Mouse (Mus musculus) adrenal gland, adult 2 months (tissue): ENCODE results near the gene Ephb2. TPM values are rescaled to one million over a fixed set of nuclear protein-coding genes. Genes with fewer than 3 reads are reported as not detected.
A peak's percentile ranks its signal among the peaks of the same experiment; 100 is the strongest.

Source experiments
- DNase-seq: peaks from one replicate; pipeline ENCODE4 v3.0.0; 2021
- polyA plus RNA-seq: library from polyadenylated mRNA; depleted of rRNA; stranded (reverse); fragments of >200 nt; gene quantifications from 2 replicates; pipeline ENCODE4 v1.2.3, GENCODE M21; 2012
- total RNA-seq, 2 experiments: library from RNA; stranded (reverse); gene quantifications; 2 replicates each; pipeline ENCODE4 v1.2.3; 2021

Ephb2 gene
- total and polyA plus RNA-seq, 3 experiments: 18.1 to 101 (median 26.2) TPM

DNA sequence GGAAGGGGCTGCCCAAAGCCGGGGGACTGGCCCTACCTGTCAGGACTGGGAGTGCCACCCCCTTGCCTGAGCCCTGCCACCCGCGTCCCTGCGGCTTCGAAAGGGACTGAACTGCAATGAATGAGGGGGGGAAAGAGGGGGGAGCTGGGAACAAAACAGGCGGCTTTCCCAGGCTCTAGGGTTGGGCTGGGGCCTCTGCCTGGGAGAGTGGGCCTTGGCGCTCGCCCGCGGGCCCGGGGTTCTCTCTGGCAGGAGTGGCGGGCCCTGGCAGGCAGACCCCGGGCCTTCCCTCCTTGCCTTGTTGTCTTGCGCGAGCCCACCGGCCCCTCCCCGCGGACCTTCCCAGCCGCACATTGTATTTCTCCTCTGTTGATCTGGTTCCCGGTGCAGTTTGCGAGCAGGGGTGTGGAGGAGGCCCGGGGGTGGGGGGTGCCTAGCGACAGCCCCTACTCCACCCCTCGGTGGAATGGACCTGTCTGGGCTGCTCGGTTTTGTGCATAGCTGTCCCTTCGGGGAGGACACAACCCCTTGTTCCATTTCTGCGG lies 671 bp upstream of the Ephb2 start:
- no peak for DNase-seq

DNA sequence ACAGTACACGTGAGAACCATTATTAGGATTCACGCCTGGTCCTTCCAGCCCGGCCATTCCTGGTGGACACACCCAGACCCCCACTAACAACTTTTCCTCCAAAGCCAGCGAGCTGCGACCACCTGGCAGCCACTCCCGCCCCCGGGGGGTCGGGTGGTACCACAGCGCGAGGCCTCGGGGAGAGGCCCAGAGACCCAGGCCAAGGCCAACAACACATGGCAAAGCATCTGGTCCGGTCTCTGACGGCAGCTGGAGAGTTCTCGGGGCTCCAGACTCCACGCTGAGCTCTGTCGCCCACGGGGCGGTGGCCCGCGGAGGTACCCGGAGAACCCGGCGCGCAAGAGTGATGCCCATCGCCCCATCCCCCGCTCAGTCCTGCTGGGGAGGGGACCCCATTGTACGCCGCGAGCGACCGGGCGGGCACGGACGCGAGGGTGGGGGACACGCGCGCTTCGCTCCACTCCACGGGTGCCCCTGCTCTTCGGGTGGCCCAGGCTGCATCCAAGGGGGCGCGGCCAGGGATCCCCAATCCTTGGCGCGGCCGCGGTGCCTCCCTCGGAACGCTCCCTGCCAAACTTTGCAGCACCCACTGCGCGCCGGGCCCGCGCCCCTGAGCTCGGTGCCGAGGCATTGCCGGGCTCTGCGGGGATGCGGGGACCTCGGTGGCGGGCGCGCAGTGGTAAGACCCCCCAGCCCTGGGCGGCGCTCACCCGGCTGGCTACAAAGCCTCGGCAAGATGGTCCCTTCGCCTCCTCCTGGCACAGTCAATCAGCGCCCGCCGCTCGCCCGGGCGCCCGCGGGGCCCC lies 770 bp downstream of the Ephb2 start:
- peak; percentile 53 for DNase-seq

DNA sequence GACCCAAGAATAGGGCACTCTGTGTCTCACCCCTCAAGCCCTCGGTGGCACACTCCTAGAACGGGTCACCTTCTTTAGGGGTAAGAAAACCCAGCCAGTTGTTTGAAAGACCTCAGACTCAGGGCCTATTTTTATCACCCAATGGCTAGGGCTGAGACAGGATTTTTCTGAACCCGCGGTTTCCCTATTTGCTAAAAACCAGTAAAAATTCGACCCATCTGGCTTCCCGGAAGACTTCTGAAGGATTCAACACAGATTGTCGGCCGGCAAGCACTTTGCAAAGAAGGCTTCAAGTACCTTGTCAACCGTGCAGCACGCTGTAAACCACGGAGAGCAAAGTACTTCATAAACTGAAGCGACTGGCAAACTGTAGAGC lies 1.4 kb downstream of the Ephb2 start:
- DNase-seq: no peak

DNA sequence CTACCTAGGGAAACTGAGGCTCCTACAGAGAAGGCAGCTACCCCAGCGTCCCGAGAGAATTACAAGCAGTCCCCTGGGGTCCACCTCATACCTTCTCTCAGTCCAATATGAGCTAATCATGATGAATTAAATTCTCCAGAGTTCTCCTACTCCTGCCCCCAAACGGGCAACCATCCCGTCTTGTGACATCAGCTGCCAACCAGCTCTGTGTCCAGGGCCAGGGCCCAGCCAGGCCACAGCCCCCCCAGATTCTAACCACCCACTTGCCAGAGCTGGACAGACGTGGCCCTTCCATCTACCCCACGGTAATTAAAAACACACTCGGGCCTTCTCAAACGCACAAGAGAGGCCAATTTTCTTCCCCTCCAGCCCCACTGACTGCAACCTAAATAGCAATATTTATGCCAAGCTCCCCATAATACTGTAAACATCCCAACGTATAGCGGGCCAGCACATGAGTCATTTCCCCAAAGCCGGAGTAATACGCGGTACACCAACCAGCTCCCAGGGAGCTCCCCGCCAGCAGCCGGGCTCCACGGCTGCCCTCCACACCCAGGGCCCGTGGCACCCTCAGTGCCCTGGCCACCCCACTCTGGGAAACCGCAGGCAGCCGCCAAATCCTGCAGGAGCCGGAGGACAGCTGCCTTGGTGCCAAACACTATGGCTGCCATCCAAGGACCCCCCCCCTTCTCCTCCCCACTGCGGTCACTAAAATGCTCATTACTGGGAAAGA lies 2.0 kb downstream of the Ephb2 start:
- no peak for DNase-seq

DNA sequence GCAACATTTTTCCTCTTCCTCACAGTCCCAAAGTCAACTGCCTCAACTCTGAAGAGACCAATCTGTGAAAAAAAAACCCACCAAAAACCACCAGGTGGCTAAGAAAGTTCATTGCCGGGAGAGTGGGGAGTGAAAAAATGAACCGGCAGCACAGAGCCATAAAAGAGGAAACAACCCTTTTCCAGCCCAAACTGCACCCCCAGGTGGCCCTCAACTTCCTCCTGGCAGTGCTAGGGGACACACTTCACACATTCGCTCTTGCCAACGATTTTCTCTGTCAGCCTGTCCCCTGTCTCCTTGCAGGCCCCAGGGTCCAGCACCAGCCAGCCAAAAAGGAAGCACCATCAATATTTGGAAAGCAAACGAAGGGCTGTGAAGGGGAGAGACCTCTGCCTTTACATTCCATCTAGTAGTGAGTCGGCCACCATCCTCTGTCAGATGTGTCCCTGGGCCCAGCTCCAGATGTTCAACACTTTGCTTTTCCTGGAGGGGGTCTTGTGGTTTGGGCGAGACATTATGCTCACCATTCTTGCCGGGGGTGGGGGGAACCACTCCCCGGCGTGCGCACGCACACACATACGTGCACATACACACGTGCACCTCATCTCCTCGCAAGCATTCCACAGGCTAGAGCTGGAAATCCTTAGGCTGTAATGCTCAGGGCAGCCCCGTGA lies 3.1 kb downstream of the Ephb2 start:
- no peak for DNase-seq

DNA sequence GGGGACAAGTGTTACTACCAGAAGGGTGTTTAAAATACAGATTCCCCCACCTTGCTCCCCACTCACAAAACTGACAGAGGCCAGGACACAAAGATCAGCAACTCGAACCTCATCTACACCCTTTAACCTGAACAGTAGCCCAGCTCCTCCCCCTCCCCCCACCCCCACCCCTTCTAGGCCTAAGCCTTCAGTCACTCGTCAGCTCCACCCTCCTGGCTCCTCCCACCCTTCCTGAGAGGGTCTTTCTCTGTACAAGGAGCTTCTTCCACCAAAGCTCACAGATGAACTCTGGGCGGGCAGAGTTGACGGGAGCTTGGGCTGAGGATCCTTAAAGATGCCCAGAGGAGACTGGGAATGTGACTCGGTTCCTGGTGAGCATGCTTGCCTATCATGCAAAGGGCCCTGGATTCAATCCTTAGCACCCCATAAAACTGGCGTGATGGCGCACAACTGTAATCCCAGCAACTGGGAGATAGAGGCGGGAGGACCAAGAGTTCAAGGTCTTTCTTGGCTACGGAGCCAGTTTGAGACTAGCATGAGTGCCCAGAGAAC lies 5.4 kb downstream of the Ephb2 start:
- no peak for DNase-seq

DNA sequence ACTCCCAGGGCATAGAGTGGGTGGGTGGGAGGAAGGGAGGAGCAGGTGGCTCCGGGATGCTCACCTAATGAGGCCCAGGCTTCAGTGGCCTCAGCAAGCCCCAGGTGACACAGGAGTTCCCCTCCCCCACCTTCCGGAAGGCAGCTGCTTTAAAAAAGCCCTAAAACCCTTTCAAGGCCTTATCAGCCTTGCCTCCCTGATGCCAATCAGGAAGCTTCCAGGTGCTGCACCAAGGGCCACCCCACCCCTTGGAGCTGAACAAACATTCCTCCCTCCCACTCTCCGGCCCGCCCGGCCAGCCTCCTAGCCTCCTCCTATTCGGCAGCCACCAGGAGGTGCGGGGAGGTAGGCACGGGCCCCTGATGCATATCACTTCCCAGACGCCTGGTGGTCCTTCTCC lies 6.0 kb downstream of the Ephb2 start:
- no peak for DNase-seq

DNA sequence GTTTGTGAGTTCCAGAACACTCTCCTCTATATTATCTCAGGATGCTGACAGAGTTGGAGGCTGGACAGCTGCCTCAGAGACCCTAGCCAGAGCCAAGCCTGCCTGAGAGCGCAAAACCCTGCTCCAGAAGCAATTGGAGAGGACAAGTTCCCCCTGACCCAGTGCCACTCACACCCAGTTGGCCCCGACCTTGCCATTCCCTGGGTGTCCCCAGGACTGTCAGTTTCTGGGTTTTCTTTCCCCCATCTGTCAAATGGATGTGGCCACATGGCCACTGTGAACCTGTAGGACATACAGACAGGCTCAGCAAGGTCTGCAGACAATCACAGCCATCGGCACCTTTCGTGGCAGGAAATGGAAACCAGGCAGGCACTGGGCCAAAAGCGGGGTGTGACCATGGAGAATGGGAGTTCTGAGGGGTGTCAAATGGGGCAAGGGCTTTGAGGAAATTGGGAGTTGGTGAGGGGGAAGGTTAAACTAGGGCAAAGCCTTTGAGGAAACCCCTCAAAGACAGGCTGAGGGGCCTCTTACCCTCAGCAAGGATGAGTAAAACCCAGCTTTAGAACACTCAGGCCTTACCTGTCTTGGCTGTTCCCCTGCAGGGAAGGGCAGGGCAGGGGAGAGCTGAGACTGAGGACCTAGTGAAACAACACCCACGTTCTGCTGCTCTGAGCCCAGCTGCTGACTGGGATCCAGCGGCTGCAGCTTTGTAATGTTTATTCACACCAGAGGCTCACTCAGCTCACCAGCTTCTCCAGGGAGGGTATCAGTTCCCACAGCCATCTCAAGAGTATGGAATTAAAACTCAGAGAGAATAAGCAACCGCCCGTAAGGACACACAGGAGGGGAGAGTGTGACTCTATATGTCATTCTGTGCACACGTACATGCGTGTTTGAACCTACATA lies 6.9 kb downstream of the Ephb2 start:
- DNase-seq: no peak

DNA sequence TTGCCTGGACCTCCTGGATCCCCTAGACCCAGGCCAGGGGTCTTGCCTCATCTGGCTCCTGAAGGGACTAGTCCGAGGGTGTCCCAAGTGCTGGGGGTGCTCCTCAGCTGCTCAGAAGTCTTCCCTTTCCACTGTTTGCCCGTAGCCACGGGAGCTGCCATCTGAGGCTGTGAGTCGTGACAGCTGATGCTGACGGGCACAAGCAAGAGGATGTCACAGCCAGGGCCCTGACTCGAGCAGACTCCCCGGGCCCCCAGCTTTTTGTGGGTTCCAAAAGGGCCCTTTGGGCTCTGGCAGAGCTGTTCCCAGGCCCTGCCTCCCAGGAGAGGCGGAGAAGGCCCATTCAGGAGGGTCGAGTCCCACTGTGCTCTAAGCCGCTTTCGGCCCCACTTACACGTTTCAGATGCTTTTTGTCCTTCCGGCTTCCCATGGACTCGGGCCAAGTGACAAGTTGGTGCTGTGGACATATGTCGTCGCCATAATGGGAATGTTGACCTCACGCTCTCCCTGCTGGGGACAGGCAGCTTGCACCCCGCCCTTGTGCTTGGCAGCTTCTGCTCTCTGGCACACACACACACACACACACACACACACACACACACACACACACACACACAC lies 10.7 kb downstream of the Ephb2 start:
- no peak for DNase-seq

- no peak for DNase-seq
Observed at GRCm38 (mm10) chr4:136820069-136820522, 15.7 kb downstream of the Ephb2 start.

- DNase-seq: no peak
Observed at GRCm38 (mm10) chr4:136816701-136817100, 19.1 kb downstream of the Ephb2 start.

GRCm38 (mm10) chr4:136815364-136815763 lies 20.4 kb downstream of the Ephb2 start:
- peak; percentile 33 for DNase-seq

DNA sequence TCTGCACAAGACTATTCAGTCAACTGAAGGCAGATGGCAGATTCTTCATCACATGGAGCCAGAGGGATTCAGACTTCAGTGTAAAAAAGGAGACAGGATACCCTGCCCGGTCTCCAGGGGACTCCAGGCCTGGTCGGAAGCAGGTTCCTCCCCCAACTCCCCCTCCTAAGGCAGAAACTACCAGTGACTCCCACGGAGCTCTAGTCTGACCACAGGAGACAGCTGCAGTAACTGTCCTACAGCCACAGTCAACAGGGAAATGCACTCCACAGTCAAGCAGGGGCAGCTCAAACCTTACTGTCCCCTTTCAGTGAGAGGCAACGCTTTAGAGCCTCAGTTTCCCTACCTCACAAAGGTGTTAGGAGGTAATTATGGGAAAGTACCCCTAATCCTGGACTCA lies 23.2 kb downstream of the Ephb2 start:
- DNase-seq: no peak

DNA sequence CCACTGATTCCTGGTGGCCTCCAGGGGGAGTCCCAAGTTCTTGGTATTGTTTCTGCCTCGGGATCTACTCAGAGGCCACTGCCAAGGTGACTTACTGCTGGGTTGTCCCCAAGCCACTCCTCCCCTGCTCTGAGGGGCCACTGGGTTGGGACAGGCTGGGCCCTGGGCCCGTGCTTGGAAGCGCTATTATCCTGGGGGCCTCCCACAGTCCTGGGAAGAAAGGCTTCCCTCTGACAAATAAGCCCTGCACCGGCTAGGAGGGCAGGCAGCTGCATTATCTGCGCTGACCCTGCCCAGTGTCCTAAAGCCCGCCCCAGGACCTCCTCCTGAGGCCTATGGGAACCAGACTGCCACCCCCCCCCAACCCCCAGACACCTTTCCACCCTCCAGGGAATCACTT lies 24.2 kb downstream of the Ephb2 start:
- DNase-seq: no peak

GRCm38 (mm10) chr4:136808478-136808877 lies 27.3 kb downstream of the Ephb2 start:
- DNase-seq: peak; percentile 18

GRCm38 (mm10) chr4:136807448-136808009 lies 28.3 kb downstream of the Ephb2 start:
- no peak for DNase-seq

GRCm38 (mm10) chr4:136806254-136806653 lies 29.5 kb downstream of the Ephb2 start:
- no peak for DNase-seq

GRCm38 (mm10) chr4:136804343-136804742 lies 31.4 kb downstream of the Ephb2 start:
- no peak for DNase-seq

DNA sequence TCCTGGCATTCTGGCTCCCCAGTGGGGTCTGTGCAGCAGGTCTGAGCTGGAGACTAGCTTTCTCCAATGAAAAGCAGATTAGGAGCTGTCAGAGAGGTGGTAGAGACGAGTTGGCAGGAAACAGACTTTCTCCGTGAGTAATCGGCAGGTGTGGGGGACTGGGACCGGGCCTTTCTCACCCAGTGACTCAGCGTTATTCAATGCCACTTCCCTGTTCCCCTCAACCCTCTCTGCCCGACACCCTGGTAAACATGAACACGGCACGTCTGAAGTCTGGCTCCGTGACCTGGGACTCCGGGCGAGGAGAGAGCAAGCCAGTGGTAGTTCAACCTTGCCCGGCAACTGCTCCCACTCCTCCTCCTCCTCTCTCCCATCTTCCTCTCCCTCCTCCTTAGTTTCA lies 33.3 kb downstream of the Ephb2 start:
- DNase-seq: peak; percentile 27

DNA sequence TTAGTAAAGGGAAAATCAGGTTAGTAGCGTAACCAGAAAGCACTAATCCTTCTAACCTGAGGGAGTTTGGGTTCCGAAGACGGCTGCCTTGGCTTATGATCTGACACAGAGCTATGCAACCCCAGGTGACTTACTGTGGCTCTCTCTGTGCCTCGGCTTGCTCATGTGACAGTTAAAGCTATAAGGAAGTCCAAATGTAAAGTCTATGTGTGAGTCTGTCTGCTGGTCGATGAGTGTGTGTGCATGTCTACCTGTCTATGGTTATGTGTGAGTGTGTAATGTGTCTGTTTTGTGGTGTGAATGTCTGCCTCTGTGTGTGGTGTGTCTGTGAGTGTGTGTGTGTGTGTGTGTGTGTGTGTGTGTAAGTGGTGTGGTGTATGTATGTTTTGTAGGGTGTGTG lies 33.8 kb downstream of the Ephb2 start:
- no peak for DNase-seq
